Mouse (Mus musculus) erythroblast, embryonic 14.5 days (primary cell): ENCODE data around the gene Olfr639.

ENCODE experiments used
- GATA1 ChIP-seq: IDR thresholded peaks from 2 replicates; pipeline ENCODE4 v1.6.1; 2012; ENCODE audit warnings: low read length, inconsistent platforms, mixed read lengths
- TAL1 ChIP-seq: IDR thresholded peaks from 3 replicates; pipeline ENCODE4 v1.6.1; 2012; ENCODE audit warnings: low read length, inconsistent platforms, mixed read lengths

DNA sequence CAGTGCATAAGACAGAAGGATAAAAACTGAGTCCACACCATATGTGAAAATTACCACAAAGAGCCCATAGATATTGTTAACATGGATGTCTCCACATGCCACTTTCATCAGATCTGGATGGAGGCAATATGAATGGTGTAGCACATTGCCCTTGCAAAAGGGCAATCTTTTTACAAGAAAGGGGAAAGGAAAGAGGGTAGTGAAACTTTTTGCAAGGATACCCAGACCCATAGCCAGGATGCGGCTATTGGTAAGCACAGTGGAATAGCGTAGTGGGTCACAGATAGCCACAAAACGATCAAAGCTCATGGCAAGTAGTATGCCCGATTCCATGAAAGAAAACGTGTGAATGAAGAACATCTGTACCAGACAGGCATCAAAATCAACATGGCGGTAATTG lies 4.5 kb upstream of the Olfr639 start:
- TF ChIP-seq GATA1 (no peak), TAL1 (no peak)
